Mouse (Mus musculus): ENCODE measurements at regions not wholly inside any gene's neighbourhood (a gene's known extent, or its start where the extent isn't known, plus 50 kb on each side); places are given as distances from the start of the nearest gene placed in this dataset.

DNA sequence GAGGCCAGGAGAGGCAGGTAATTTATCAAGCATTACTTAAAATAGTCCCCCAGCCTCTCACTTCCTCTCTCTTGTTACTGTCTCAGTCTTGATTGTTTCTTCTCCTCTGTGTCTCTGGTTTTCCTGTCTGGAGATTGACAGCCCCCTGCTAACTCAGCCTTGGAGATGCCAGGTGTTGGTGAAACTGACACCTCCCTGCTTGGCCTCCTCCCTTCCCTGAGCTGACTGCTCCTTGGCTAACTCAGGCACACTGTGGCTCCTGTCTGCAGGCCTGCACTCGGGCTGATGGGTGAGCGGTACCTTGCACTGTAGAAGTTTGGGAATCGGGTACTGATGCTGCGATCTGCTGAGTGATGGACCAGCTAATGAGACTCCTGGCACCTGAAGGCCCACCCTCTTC, 176.1 kb downstream of the Trim29 start:
- TF ChIP-seq POLR2A (IDR thresholded peaks at IDR 0.05; ENCODE audit: extremely low read depth, insufficient read depth, low read length) (no peak), CTCF (IDR thresholded peaks at IDR 0.05; ENCODE audit: low read depth, low read length) (no peak)
